Mouse (Mus musculus) neural tube, embryonic 11.5 days (tissue): ENCODE data around the gene Zfp64. TPM values are rescaled to one million over a fixed set of nuclear protein-coding genes. Genes with fewer than 3 reads are reported as not detected.

ENCODE experiments used
- ATAC-seq: fragments of 200-750 bp; cut with Nextera tagmentation; 2 replicates; pipeline ENCODE4 v1.8.0; 2017; ENCODE audit warnings: moderate number of reproducible peaks, mild to moderate bottlenecking, moderate TSS enrichment, moderate library complexity; ENCODE audit not compliant: insufficient read depth, low FRiP score, low TSS enrichment
- DNase-seq: peaks from one replicate; pipeline ENCODE4 v3.0.0-alpha.2; 2015; ENCODE audit warnings: low spot score
- H3K27ac ChIP-seq: fragments of 300-500 bp; sonication (generic); 2 replicates; pipeline ENCODE4 v1.5.1; 2014; ENCODE audit warnings: low read depth, mild to moderate bottlenecking, low read length
- H3K27me3 ChIP-seq: fragments of 300-500 bp; sonication (generic); 2 replicates; pipeline ENCODE4 v1.6.1; 2014; ENCODE audit warnings: mild to moderate bottlenecking, low read length, mixed read lengths; ENCODE audit not compliant: control insufficient read depth, insufficient read depth
- H3K36me3 ChIP-seq: fragments of 300-500 bp; sonication (generic); 2 replicates; pipeline ENCODE4 v1.6.1; 2014; ENCODE audit warnings: mild to moderate bottlenecking, low read length, moderate library complexity, mixed read lengths; ENCODE audit not compliant: control insufficient read depth, insufficient read depth
- H3K4me1 ChIP-seq: fragments of 300-500 bp; sonication (generic); 2 replicates; pipeline ENCODE4 v1.6.1; 2014; ENCODE audit warnings: low read length, mixed read lengths; ENCODE audit not compliant: control insufficient read depth, insufficient read depth
- H3K4me2 ChIP-seq: fragments of 300-500 bp; sonication (generic); 2 replicates; pipeline ENCODE4 v1.6.1; 2014; ENCODE audit warnings: low read depth, mild to moderate bottlenecking, moderate library complexity
- H3K4me3 ChIP-seq: fragments of 300-500 bp; sonication (generic); 2 replicates; pipeline ENCODE4 v1.5.1; 2014; ENCODE audit warnings: low read depth, low read length
- H3K9ac ChIP-seq: fragments of 300-500 bp; sonication (generic); 2 replicates; pipeline ENCODE4 v1.6.1; 2014; ENCODE audit warnings: mild to moderate bottlenecking, low read length
- H3K9me3 ChIP-seq: fragments of 300-500 bp; sonication (generic); 2 replicates; pipeline ENCODE4 v1.6.1; 2016; ENCODE audit warnings: low read length; ENCODE audit not compliant: control insufficient read depth
- WGBS: fragments of 180-500 bp; shearing (Covaris S2); extraction: QIAGEN DNeasy Blood & Tissue Kit; methylation state at CpG from one replicate; pipeline ENCODE4 v1.1.7; 2014; 5-methylcytosine and 5-hydroxymethylcytosine counted together
- polyA plus RNA-seq: library from polyadenylated mRNA; unstranded; fragments of >200 nt; fragmentation: Nextera tagmentation; extraction: Ambion mirVana; gene quantifications from 2 replicates; pipeline ENCODE4 v1.2.1, GENCODE M21; 2014

Zfp64 gene
- polyA plus RNA-seq: 30.6 and 35.1 TPM in 2 replicates

DNA sequence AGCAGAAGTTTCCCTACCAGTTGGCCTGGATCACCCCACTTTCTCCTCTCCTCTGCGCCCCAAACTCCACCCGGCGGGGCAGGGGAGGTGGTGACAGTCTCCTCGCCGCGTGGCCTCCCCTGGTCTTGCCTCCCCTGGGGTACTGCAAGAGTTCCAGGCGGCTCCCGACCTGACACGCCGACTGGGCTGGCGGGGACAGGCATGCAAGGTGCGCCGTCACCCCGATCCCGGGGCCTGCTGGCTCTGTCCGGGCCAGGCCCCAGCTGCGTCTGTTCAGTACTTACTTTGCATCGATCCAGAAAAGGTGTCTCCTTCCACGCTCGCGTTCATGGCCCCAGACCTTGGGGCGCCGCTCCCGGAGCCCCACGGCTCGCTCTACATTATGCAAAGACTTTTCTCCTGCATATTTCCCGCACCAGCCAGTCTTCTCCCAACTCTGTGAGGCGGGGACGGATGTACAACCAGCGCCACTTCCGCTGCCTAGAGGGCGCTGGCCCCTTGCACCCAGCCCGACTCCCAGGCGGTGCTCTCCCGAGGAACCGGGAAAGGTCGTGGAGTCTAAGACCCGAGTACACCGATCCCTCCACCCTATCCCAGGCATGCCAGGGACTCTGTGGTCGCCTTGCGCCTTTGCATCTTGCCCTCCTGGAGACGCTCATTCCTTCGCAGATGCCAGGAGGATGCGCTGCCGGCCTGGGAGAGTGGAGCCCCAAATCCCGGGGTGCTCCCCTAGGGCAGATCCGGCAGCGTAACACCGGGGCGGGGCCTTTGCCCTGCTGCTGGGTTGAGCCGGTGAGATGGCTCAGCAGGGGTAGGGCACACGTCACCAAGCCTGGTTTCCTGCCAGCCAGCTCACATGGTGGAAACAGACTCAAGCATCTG lies at the start of gene Zfp64:
TSS of gene Zfp64 (minus strand) at position 753 of the 882 bp plus-strand sequence.
- Histone ChIP-seq H3K4me1 (no peaks in the 10 kb centered on the region; the same call in 1 of the 2 replicates), H3K27me3 (no peaks in the 10 kb centered on the region), H3K4me2 (peak within 1 kb of the TSS; percentile 99), H3K36me3 (peaks cover 6% of the 10 kb centered on the region; the same call in 1 of the 2 replicates), H3K9me3 (no peaks in the 10 kb centered on the region), H3K27ac (peak within 1 kb of the TSS; percentile 64; the same call in 1 of the 2 replicates), H3K9ac (peak within 1 kb of the TSS; percentile 93), H3K4me3 (peak within 1 kb of the TSS; percentile 89)
- DNase-seq (peak; percentile 88), ATAC-seq (peak; percentile 89)
- under 1% methylated on average over 52 of the region's 52 CpGs for WGBS

DNA sequence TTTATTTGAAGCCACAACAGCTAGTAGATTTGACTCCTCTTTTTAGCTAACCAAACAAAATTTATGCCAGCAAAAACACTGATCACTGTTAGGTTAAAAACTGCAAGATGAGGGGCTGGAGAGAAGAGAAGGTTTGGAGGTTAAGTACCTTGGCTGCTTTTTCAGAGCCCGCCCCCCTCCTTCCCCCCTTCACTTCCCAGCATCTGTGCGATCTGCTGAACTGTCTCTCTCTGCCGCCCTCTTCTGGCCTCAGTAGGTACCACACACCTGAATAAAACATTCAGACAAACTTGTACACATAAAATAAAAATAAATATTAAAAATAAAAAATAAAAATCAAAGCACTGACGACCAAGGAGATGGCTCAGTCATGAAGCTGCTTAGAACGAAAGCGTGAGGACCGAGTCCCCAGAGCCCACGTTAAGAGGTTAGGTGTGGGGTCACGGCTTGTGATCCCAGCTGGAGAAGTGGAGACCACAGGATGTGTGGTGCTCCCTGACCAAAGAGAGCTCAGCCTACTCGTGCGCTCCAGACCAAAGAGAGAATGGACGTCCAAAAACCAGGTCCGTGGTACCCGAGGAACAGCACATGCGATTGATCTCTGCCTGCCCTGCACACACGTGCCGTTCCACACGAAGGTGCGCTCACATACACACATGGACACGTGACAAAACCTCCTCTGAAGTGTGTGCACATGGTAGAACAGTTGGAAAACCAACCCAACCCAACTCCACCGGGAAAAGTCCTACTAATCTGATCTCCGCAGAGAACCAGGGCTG lies 37.4 kb upstream of the Zfp64 start:
- H3K9me3 ChIP-seq: no peaks in the 10 kb centered on the region
- H3K9ac ChIP-seq: no peak overlapping the region
- H3K4me1 ChIP-seq: no peaks in the 10 kb centered on the region
- no peak for ATAC-seq
- H3K4me3 ChIP-seq: no peak overlapping the region
- H3K27me3 ChIP-seq: no peaks in the 10 kb centered on the region
- no peaks in the 10 kb centered on the region for H3K36me3 ChIP-seq
- H3K4me2 ChIP-seq: no peak overlapping the region
- 76% methylated on average over 22 of the region's 22 CpGs for WGBS
- no peak overlapping the region for H3K27ac ChIP-seq
- peak; percentile 59 for DNase-seq

DNA sequence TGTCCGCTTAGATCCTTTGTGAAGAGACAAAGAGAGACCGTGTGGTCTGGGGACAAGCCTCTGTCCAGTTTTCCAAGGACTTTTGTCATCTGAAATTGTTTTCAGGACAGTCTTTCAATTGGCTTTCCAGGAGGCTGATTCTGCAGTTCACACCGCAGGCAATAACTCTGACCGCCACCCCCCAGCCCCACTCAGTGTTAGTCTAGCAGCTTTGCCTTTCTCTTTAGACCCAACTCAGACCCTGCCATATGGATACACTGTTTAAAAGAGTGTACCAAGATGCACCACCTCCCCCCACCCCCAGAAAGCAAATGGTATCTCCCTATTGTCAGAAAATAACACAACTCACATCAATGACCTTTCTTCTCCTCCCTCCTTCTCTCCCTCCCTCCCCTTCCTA lies 35.6 kb upstream of the Zfp64 start:
- Histone ChIP-seq H3K9ac (no peak overlapping the region), H3K4me1 (no peaks in the 10 kb centered on the region), H3K27ac (peak overlapping the region; percentile 67), H3K4me3 (no peak overlapping the region), H3K27me3 (no peaks in the 10 kb centered on the region), H3K9me3 (no peaks in the 10 kb centered on the region), H3K4me2 (peak overlapping the region; percentile 16; the same call in 1 of the 2 replicates), H3K36me3 (no peaks in the 10 kb centered on the region)
- 47% methylated on average over 4 of the region's 4 CpGs for WGBS
- peak; percentile 51 for DNase-seq
- peak; percentile 80 for ATAC-seq

- no peaks in the 10 kb centered on the region for H3K4me1 ChIP-seq
- H3K9me3 ChIP-seq: no peaks in the 10 kb centered on the region
- no peak overlapping the region for H3K27ac ChIP-seq
- ATAC-seq: no peak
- 60% methylated on average over 13 of the region's 13 CpGs for WGBS
- H3K4me2 ChIP-seq: peak overlapping the region; percentile 16; the same call in 1 of the 2 replicates
- no peaks in the 10 kb centered on the region for H3K27me3 ChIP-seq
- no peak overlapping the region for H3K4me3 ChIP-seq
- no peak overlapping the region for H3K9ac ChIP-seq
- DNase-seq: peak; percentile 38
- H3K36me3 ChIP-seq: no peaks in the 10 kb centered on the region
Observed at GRCm38 (mm10) chr2:168990061-168990753, 34.8 kb upstream of the Zfp64 start.

GRCm38 (mm10) chr2:168988056-168988455 lies 32.7 kb upstream of the Zfp64 start:
- no peak overlapping the region for H3K4me2 ChIP-seq
- H3K27ac ChIP-seq: no peak overlapping the region
- H3K4me1 ChIP-seq: no peaks in the 10 kb centered on the region
- no peaks in the 10 kb centered on the region for H3K27me3 ChIP-seq
- DNase-seq (no peak), ATAC-seq (no peak)
- WGBS: 96% methylated on average over 1 of the region's 1 CpGs
- no peaks in the 10 kb centered on the region for H3K9me3 ChIP-seq
- H3K36me3 ChIP-seq: no peaks in the 10 kb centered on the region
- no peak overlapping the region for H3K9ac ChIP-seq
- no peak overlapping the region for H3K4me3 ChIP-seq

DNA sequence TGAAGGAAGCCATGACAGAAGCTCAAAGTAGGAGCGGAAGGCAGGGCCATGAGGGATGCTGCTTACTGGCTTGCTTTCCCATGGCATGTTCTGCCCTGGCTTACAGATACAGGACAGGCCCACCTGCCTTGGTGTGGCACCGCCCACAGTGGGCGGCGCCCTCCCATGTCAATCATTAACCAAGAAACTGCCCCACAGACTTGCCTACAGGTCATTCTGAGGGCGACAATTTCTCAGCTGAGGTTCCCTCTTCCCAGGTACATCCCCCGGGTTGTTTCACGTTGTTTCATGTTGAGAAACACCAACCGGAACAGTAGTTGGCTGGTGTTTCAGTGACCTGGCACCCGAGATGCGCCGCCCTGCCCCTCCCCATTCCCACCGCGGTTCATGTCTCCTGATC lies 32.0 kb upstream of the Zfp64 start:
- no peak overlapping the region for H3K4me3 ChIP-seq
- no peak overlapping the region for H3K4me2 ChIP-seq
- no peaks in the 10 kb centered on the region for H3K4me1 ChIP-seq
- DNase-seq (no peak), ATAC-seq (no peak)
- H3K9me3 ChIP-seq: no peaks in the 10 kb centered on the region
- H3K36me3 ChIP-seq: no peaks in the 10 kb centered on the region
- WGBS: 78% methylated on average over 13 of the region's 13 CpGs
- no peak overlapping the region for H3K27ac ChIP-seq
- H3K27me3 ChIP-seq: no peaks in the 10 kb centered on the region
- no peak overlapping the region for H3K9ac ChIP-seq

- H3K4me1 ChIP-seq: no peaks in the 10 kb centered on the region
- no peak overlapping the region for H3K4me2 ChIP-seq
- ATAC-seq (no peak), DNase-seq (no peak)
- H3K9ac ChIP-seq: no peak overlapping the region
- H3K9me3 ChIP-seq: no peaks in the 10 kb centered on the region
- WGBS: 95% methylated on average over 7 of the region's 7 CpGs
- no peaks in the 10 kb centered on the region for H3K27me3 ChIP-seq
- H3K4me3 ChIP-seq: no peak overlapping the region
- no peak overlapping the region for H3K27ac ChIP-seq
- no peaks in the 10 kb centered on the region for H3K36me3 ChIP-seq
Observed at GRCm38 (mm10) chr2:168981951-168982350, 26.6 kb upstream of the Zfp64 start.

- H3K36me3 ChIP-seq: no peaks in the 10 kb centered on the region
- no peak overlapping the region for H3K9ac ChIP-seq
- WGBS: 76% methylated on average over 12 of the region's 12 CpGs
- H3K27ac ChIP-seq: no peak overlapping the region
- ATAC-seq (no peak), DNase-seq (no peak)
- H3K4me3 ChIP-seq: no peak overlapping the region
- 0 out of 2 replicates have a peak overlapping the region, but pooled peaks have one; percentile 9 for H3K4me2 ChIP-seq
- no peaks in the 10 kb centered on the region for H3K9me3 ChIP-seq
- H3K27me3 ChIP-seq: no peaks in the 10 kb centered on the region
- no peaks in the 10 kb centered on the region for H3K4me1 ChIP-seq
Observed at GRCm38 (mm10) chr2:168981448-168981847, 26.1 kb upstream of the Zfp64 start.
